Mouse (Mus musculus): ENCODE results near the gene Mblac1.

DNA sequence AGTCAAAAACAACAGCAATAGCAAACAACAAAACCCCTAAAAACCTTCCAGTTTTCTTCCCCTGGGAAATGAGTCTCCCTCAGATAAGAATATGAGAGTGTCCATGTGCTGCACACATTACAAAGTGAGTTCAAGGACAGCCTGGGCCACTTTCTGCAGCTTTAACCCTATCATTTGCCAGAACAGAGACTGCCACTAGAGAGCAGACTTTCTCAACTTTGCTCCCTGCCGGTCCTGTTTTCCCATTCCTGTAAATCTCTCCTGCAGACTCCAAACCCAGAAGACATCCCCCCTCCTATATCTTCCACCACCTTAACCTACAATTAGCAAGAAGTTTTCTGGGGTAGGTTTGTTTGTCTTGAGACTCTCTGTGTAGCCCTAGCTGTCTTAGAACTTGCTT lies 5.5 kb downstream of the Mblac1 start:
- TF ChIP-seq CTCF (IDR thresholded peaks at IDR 0.05; ENCODE audit: insufficient read depth, low read depth, low read length) (no peak), POLR2A (IDR thresholded peaks at IDR 0.05; ENCODE audit: insufficient read depth, low read depth, low read length) (no peak)
